ENCODE assay signal across 8 mouse cellular contexts in the genomic region with DNA sequence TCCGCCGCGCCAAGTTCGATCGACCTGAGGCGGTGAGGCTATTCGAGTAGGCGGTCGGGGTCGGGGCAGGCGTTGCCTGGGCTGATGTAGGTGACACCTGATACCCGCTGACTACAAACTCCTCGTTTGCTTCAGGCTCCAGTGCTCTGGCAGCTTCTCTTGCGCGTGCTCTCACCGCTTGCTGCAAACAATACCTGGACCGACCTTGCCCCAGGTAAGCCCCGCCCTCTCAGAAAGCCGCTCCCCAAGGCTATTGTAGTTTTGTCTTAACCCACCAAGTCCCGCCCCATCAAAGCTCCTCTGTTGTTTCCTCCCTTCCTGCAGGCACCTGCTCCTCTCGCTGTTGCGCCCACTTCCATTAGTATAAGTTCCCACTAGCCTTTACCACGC. TPM values are rescaled to one million over a fixed set of nuclear protein-coding genes. Genes with fewer than 3 reads are reported as not detected.
A peak's percentile ranks its signal among the peaks of the same experiment; 100 is the strongest.
DNase-seq lines count a peak whose midpoint lies in the region; ATAC-seq and TF ChIP-seq lines count a peak whose summit lies in the region.

No protein-coding gene starts in this region.

- no peak for TF ChIP-seq CTCF in forebrain, postnatal 0 days (IDR thresholded peaks at IDR 0.05; ENCODE audit: low read depth)

- peaks cover 44% of the 10 kb centered on the region for H3K4me1 ChIP-seq in heart, embryonic 12.5 days (replicated peaks)
- peaks cover 17% of the 10 kb centered on the region; the same call in 1 of the 2 replicates for H3K4me1 ChIP-seq in forebrain, postnatal 0 days (ENCODE audit: insufficient read depth)
- peaks cover 40% of the 10 kb centered on the region for H3K4me1 ChIP-seq in midbrain, embryonic 10.5 days

- no peaks in the 10 kb centered on the region for H3K27me3 ChIP-seq in heart, embryonic 12.5 days (replicated peaks)
- H3K27me3 ChIP-seq in forebrain, postnatal 0 days (ENCODE audit: insufficient read depth, low read length), result no peaks in the 10 kb centered on the region
- H3K27me3 ChIP-seq in midbrain, embryonic 10.5 days (ENCODE audit: low read depth, poor library complexity, severe bottlenecking), result peaks cover 37% of the 10 kb centered on the region

- peak overlapping the region; percentile 85 for H3K4me2 ChIP-seq in heart, embryonic 12.5 days
- peak overlapping the region; percentile 93 for H3K4me2 ChIP-seq in forebrain, postnatal 0 days (ENCODE audit: low read depth)

- DNase-seq in heart, postnatal 25 days (ENCODE audit: low spot score), result no peak
- DNase-seq in ES-CJ7 (ENCODE audit: low read depth, low spot score), result peak; percentile 94
- no peak for DNase-seq in forebrain, postnatal 0 days
- no peak for DNase-seq in midbrain, embryonic 10.5 days (ENCODE audit: low spot score)
- DNase-seq in left cerebral cortex, adult 8-10 months (ENCODE audit: low spot score in 2 of 2), result no peak
- no peak for DNase-seq in left cerebral cortex, adult 9 months (ENCODE audit: low spot score in 2 of 2)
- DNase-seq in cerebellum, postnatal 25 days, result no peak

- no peaks in the 10 kb centered on the region for H3K9me3 ChIP-seq in heart, embryonic 12.5 days (replicated peaks)
- no peaks in the 10 kb centered on the region for H3K9me3 ChIP-seq in forebrain, postnatal 0 days (ENCODE audit: low read length)
- no peaks in the 10 kb centered on the region for H3K9me3 ChIP-seq in midbrain, embryonic 10.5 days (replicated peaks)

- WGBS in heart, embryonic 12.5 days, result 1% methylated on average over 23 of the region's 23 CpGs
- under 1% methylated on average over 23 of the region's 23 CpGs for WGBS in forebrain, postnatal 0 days
- under 1% methylated on average over 23 of the region's 23 CpGs for WGBS in midbrain, embryonic 10.5 days

- H3K36me3 ChIP-seq in heart, embryonic 12.5 days, result peaks cover 16% of the 10 kb centered on the region
- no peaks in the 10 kb centered on the region for H3K36me3 ChIP-seq in forebrain, postnatal 0 days (ENCODE audit: insufficient read depth)
- H3K36me3 ChIP-seq in midbrain, embryonic 10.5 days, result peaks cover 31% of the 10 kb centered on the region

- no peak overlapping the region for H3K27ac ChIP-seq in heart, embryonic 12.5 days (ENCODE audit: poor library complexity, severe bottlenecking)
- no peak overlapping the region for H3K27ac ChIP-seq in forebrain, postnatal 0 days (ENCODE audit: low read depth, low read length)
- H3K27ac ChIP-seq in midbrain, embryonic 10.5 days (replicated peaks), result peak overlapping the region; percentile 81

- H3K4me3 ChIP-seq in heart, embryonic 12.5 days, result peak overlapping the region; percentile 55
- H3K4me3 ChIP-seq in forebrain, postnatal 0 days (ENCODE audit: low read depth, low read length), result peak overlapping the region; percentile 63
- peak overlapping the region; percentile 72 for H3K4me3 ChIP-seq in midbrain, embryonic 10.5 days

- ATAC-seq in heart, embryonic 12.5 days (ENCODE audit: insufficient number of reproducible peaks, low FRiP score), result no peak
- ATAC-seq in forebrain, postnatal 0 days, result no peak

- H3K9ac ChIP-seq in heart, embryonic 12.5 days, result peak overlapping the region; percentile 56
- peak overlapping the region; percentile 37; the same call in 1 of the 2 replicates for H3K9ac ChIP-seq in forebrain, postnatal 0 days

- intact Hi-C loops in heart, postnatal 25 days (cut with DNase I), result loop anchor here (5.0 kb wide), 1 partner anchor 199 kb away; no protein-coding TSS in a partner anchor

RNA-seq across cellular contexts. Expression of a gene that starts 0.3 kb away (rescaled TPM):
- polyA plus RNA-seq in heart, embryonic 12.5 days (2016; fragmentation: Nextera tagmentation; extraction: Ambion mirVana), result 24.5 and 26.9 TPM in 2 replicates
- under 1 TPM; 0.61 to 0.83 TPM for total RNA-seq in heart, postnatal 25 days (2021)
- 7.8 and 8.6 TPM in 2 replicates for total RNA-seq in forebrain, postnatal 0 days (2014; rRNA removed)
- polyA plus RNA-seq in forebrain, postnatal 0 days (2015; fragmentation: Nextera tagmentation; extraction: Ambion mirVana), result 7.6 and 10.0 TPM in 2 replicates
- 58.0 and 61.3 TPM in 2 replicates for polyA plus RNA-seq in midbrain, embryonic 10.5 days (2016; fragmentation: Nextera tagmentation; extraction: Ambion mirVana)
- 1 to 10 TPM; 1.0 to 2.1 (median 1.6) TPM for total RNA-seq in left cerebral cortex, adult 8-10 months (2022)

RNA-seq across cellular contexts. Expression of a gene that starts 10.4 kb away (rescaled TPM):
- 464 and 485 TPM in 2 replicates for polyA plus RNA-seq in heart, embryonic 12.5 days (2016; fragmentation: Nextera tagmentation; extraction: Ambion mirVana)
- total RNA-seq in heart, postnatal 25 days (2021), result 100 to 1,000 TPM; 178 to 211 TPM
- 8.3 and 16.1 TPM in 2 replicates for total RNA-seq in forebrain, postnatal 0 days (2014; rRNA removed)
- 28.9 and 47.1 TPM in 2 replicates for polyA plus RNA-seq in forebrain, postnatal 0 days (2015; fragmentation: Nextera tagmentation; extraction: Ambion mirVana)
- 80.0 and 96.6 TPM in 2 replicates for polyA plus RNA-seq in midbrain, embryonic 10.5 days (2016; fragmentation: Nextera tagmentation; extraction: Ambion mirVana)
- 10 to 100 TPM; 12.4 to 18.7 (median 16.3) TPM for total RNA-seq in left cerebral cortex, adult 8-10 months (2022)

RNA-seq across cellular contexts. Expression of a gene that starts 16.5 kb away (rescaled TPM):
- polyA plus RNA-seq in heart, embryonic 12.5 days (2016; fragmentation: Nextera tagmentation; extraction: Ambion mirVana), result 1,186 and 1,223 TPM in 2 replicates
- 1,000 to 10,000 TPM; 1,410 to 1,505 TPM for total RNA-seq in heart, postnatal 25 days (2021)
- total RNA-seq in forebrain, postnatal 0 days (2014; rRNA removed), result 191 and 198 TPM in 2 replicates
- 533 and 584 TPM in 2 replicates for polyA plus RNA-seq in forebrain, postnatal 0 days (2015; fragmentation: Nextera tagmentation; extraction: Ambion mirVana)
- 278 and 293 TPM in 2 replicates for polyA plus RNA-seq in midbrain, embryonic 10.5 days (2016; fragmentation: Nextera tagmentation; extraction: Ambion mirVana)
- total RNA-seq in left cerebral cortex, adult 8-10 months (2022), result 100 to 1,000 TPM; 142 to 161 (median 148) TPM

RNA-seq across cellular contexts. Expression of a gene that starts 29.2 kb away (rescaled TPM):
- polyA plus RNA-seq in heart, embryonic 12.5 days (2016; fragmentation: Nextera tagmentation; extraction: Ambion mirVana), result 2.0 and 2.1 TPM in 2 replicates
- under 1 TPM in 1 of 2 experiments, not detected in 1; 0.17 TPM for total RNA-seq in heart, postnatal 25 days (2021)
- total RNA-seq in forebrain, postnatal 0 days (2014; rRNA removed), result 71.8 and 75.6 TPM in 2 replicates
- polyA plus RNA-seq in forebrain, postnatal 0 days (2015; fragmentation: Nextera tagmentation; extraction: Ambion mirVana), result 59.3 and 66.7 TPM in 2 replicates
- polyA plus RNA-seq in midbrain, embryonic 10.5 days (2016; fragmentation: Nextera tagmentation; extraction: Ambion mirVana), result 19.0 and 22.0 TPM in 2 replicates
- total RNA-seq in left cerebral cortex, adult 8-10 months (2022), result 10 to 100 TPM; 21.4 to 23.8 (median 23.1) TPM

RNA-seq across cellular contexts. Expression of a gene that starts 58.5 kb away (rescaled TPM):
- 11.3 and 11.4 TPM in 2 replicates for polyA plus RNA-seq in heart, embryonic 12.5 days (2016; fragmentation: Nextera tagmentation; extraction: Ambion mirVana)
- 10 to 100 TPM; 48.4 to 49.3 TPM for total RNA-seq in heart, postnatal 25 days (2021)
- total RNA-seq in forebrain, postnatal 0 days (2014; rRNA removed), result 49.2 and 59.3 TPM in 2 replicates
- polyA plus RNA-seq in forebrain, postnatal 0 days (2015; fragmentation: Nextera tagmentation; extraction: Ambion mirVana), result 13.6 and 13.8 TPM in 2 replicates
- polyA plus RNA-seq in midbrain, embryonic 10.5 days (2016; fragmentation: Nextera tagmentation; extraction: Ambion mirVana), result 18.3 and 20.5 TPM in 2 replicates
- total RNA-seq in left cerebral cortex, adult 8-10 months (2022), result 10 to 100 TPM; 70.5 to 74.5 (median 71.6) TPM

Comparison
In these comparisons a context has a peak if more than half of its experiments do, and no peak if none do; other contexts are left out.
1. RNA of a gene that starts 10.4 kb away (total RNA-seq): 178 to 211 TPM in heart, postnatal 25 days; 12.4 to 18.7 TPM in left cerebral cortex, adult 8-10 months and 8.3 to 16.1 TPM in forebrain, postnatal 0 days; every median in the first group is over 4 times any median in the second.
2. Peak in every context shown above with its lines, with median percentiles within 50 percentile points of each other: H3K4me3 ChIP-seq.